Mouse (Mus musculus): ENCODE measurements around the gene 1700037H04Rik.

DNA sequence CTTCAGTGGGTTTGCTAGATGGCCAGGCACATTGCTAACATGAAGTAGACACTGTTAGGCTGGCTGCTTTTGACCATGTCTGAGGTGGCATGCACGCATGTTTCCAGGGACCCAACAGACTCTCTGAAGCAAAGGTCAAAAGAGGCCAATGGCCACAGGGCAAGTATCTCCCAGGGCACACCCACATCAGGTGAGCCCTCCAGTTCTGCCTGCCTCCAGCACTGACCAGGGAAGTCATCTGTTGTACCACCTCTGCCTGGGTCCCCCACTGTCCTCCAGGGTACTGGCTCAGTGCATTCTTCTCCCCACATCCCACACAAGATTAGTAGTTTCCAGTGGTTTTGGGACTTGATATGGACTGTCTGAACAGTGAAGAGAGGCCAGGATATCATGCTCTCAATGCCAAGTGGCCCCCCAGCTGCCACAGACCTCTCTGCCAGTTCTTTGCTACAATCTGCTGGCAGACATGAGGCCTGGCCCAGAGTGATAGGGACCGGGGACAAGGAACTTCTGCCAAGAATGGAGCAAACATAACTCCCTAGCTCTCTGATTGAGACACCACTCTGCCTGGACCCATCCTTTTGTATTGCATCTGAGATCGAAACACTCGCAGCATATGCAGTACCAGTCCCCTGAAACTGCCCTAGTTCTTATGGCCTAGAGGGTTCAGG lies 49.4 kb upstream of the 1700037H04Rik start:
- TF ChIP-seq CTCF (IDR thresholded peaks at IDR 0.05; ENCODE audit: low read depth): no peak
- TF ChIP-seq EP300 (IDR thresholded peaks at IDR 0.05; ENCODE audit: low read depth): no peak

Data from heart, postnatal 0 days (tissue).